Mouse (Mus musculus) neural tube, embryonic 14.5 days (tissue): Measurements from ENCODE around the gene Tstd1. TPM values are rescaled to one million over a fixed set of nuclear protein-coding genes. Genes with fewer than 3 reads are reported as not detected.

Source experiments
- ATAC-seq: fragments of 200-750 bp; cut with Nextera tagmentation; 2 replicates; pipeline ENCODE4 v1.8.0; 2017; ENCODE audit warnings: low read depth, mild to moderate bottlenecking, moderate TSS enrichment, moderate library complexity
- H3K27ac ChIP-seq: fragments of 300-500 bp; sonication (generic); 2 replicates; pipeline ENCODE4 v1.5.1; 2014; ENCODE audit warnings: low read depth, mild to moderate bottlenecking, control low read depth, low read length, moderate library complexity, mixed read lengths
- H3K27me3 ChIP-seq: fragments of 300-500 bp; sonication (generic); 2 replicates; pipeline ENCODE4 v1.6.1; 2014; ENCODE audit warnings: low read length; ENCODE audit not compliant: control insufficient read depth, insufficient read depth
- H3K36me3 ChIP-seq: fragments of 300-500 bp; sonication (generic); 2 replicates; pipeline ENCODE4 v1.6.1; 2014; ENCODE audit warnings: low read length, mixed read lengths; ENCODE audit not compliant: control insufficient read depth, insufficient read depth
- H3K4me1 ChIP-seq: fragments of 300-500 bp; sonication (generic); 2 replicates; pipeline ENCODE4 v1.6.1; 2014; ENCODE audit warnings: low read length; ENCODE audit not compliant: control insufficient read depth, insufficient read depth
- H3K4me2 ChIP-seq: fragments of 300-500 bp; sonication (generic); 2 replicates; pipeline ENCODE4 v1.6.1; 2014; ENCODE audit warnings: mild to moderate bottlenecking, low read depth, low read length, control low read depth
- H3K4me3 ChIP-seq: fragments of 300-500 bp; sonication (generic); 2 replicates; pipeline ENCODE4 v1.5.1; 2014; ENCODE audit warnings: low read depth, low read length, control low read depth, mixed read lengths
- H3K9ac ChIP-seq: fragments of 300-500 bp; sonication (generic); replicated peaks from 2 replicates; pipeline ENCODE4 v1.6.1; 2014; ENCODE audit warnings: low read depth, mild to moderate bottlenecking, control low read depth, low read length, mixed read lengths
- H3K9me3 ChIP-seq: fragments of 300-500 bp; sonication (generic); 2 replicates; pipeline ENCODE4 v1.6.1; 2016; ENCODE audit warnings: low read length; ENCODE audit not compliant: control insufficient read depth
- WGBS: fragments of 180-500 bp; shearing (Covaris S2); extraction: QIAGEN DNeasy Blood & Tissue Kit; methylation state at CpG from one replicate; pipeline ENCODE4 v1.1.7; 2014; 5-methylcytosine and 5-hydroxymethylcytosine counted together
- polyA plus RNA-seq: library from polyadenylated mRNA; unstranded; fragments of >200 nt; fragmentation: Nextera tagmentation; extraction: Ambion mirVana; gene quantifications from 2 replicates; pipeline ENCODE4 v1.2.1, GENCODE M21; 2014

The Tstd1 gene
- polyA plus RNA-seq, 1 experiment from 2014 or later: 3.8 TPM

DNA sequence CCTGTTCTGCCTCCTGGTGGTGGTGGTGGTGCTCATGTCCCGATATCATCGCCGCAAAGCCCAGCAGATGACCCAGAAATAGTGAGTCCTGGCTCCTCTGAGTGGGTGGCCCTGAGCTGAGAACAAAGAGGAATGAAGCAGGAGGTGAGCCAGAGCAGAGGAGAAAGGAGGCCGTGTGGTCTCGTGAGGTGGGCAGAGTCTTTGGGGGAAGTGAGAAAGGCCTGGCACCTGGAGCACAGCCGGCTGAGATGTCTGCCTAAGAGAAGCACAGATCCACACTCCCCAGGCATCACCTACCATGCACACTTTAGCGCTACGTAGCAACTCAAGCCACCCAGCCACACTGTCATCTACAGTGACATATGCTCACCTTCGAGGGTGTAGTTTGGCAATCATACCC, 33.5 kb upstream of the Tstd1 start:
- no peaks in the 10 kb centered on the region for H3K27me3 ChIP-seq
- no peak overlapping the region for H3K4me2 ChIP-seq
- H3K36me3 ChIP-seq: no peaks in the 10 kb centered on the region
- H3K9me3 ChIP-seq: no peaks in the 10 kb centered on the region
- H3K4me1 ChIP-seq: 0 out of 2 replicates have a peak, but pooled peaks cover 2% of the 10 kb centered on the region
- no peak for ATAC-seq
- no peak overlapping the region for H3K4me3 ChIP-seq
- H3K9ac ChIP-seq: no peak overlapping the region
- no peak overlapping the region for H3K27ac ChIP-seq
- WGBS: 70% methylated on average over 9 of the region's 9 CpGs

DNA sequence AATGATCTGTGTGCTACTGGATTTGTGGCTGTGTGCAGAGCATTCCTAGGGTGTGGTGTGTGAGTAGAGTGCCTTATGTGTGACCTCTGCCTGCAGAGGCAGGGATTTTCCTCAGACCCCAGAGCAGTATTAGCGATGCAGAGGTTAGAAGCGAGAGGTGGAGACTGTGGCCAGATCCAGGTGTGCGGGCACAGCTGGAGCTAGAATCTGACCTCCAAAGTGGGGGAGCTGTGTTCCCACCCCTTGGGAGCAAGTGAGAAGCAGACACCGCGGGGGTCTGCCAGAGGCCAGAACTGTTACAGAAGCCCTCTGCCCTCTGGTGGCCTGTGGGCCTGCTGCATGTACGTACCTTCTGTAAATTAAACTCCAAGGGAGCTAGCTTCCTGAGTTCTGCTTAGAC, 31.6 kb upstream of the Tstd1 start:
- Histone ChIP-seq H3K9me3 (no peaks in the 10 kb centered on the region), H3K4me1 (no peaks in the 10 kb centered on the region), H3K9ac (no peak overlapping the region), H3K4me2 (no peak overlapping the region), H3K4me3 (no peak overlapping the region), H3K36me3 (no peaks in the 10 kb centered on the region), H3K27ac (no peak overlapping the region), H3K27me3 (no peaks in the 10 kb centered on the region)
- WGBS: 19% methylated on average over 6 of the region's 6 CpGs
- no peak for ATAC-seq

DNA sequence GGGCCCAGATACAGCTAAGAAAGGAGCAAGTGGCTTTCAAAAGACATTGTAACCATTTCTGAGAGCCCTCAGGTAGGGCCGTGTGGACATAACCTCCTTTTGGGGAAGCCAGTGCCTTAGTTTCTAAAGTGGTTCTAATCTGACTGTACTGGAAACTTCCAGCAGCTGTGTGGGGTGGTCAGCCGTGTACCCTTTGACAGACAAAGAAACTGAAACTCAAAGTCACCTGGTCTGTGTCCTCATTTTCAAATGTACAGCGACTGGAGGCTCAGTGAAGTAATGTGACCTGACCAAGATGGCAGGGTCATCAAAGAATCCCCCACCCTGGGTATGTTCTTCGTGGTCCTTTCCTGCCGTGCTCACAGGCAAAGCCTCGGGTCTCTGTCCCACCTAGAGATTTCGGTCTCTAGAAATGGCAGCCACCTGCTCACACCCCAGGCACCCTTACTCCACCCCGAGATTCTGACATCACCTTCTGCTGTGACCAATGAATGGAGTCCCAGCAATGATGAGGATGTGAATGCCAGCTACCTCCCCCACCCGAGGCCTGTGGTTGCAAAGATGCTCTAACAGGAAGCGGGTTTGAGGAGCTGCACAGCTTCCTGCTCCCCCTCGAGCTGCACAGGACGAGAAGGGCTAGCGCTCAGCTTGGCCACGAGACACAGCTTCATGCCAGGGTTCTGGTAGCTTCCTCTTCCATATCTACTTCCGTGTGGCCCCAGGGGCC, 30.1 kb upstream of the Tstd1 start, which contains the start of gene Arhgap30:
Gene Arhgap30 (plus strand): TSS at position 579 of the 727 bp plus-strand sequence.
- WGBS: 86% methylated on average over 15 of the region's 15 CpGs
- no peak within 1 kb of the TSS for H3K4me2 ChIP-seq
- no peaks in the 10 kb centered on the region for H3K4me1 ChIP-seq
- H3K27me3 ChIP-seq: no peaks in the 10 kb centered on the region
- H3K36me3 ChIP-seq: no peaks in the 10 kb centered on the region
- H3K9ac ChIP-seq: no peak within 1 kb of the TSS
- no peak within 1 kb of the TSS for H3K27ac ChIP-seq
- ATAC-seq: no peak
- no peaks in the 10 kb centered on the region for H3K9me3 ChIP-seq
- no peak within 1 kb of the TSS for H3K4me3 ChIP-seq

DNA sequence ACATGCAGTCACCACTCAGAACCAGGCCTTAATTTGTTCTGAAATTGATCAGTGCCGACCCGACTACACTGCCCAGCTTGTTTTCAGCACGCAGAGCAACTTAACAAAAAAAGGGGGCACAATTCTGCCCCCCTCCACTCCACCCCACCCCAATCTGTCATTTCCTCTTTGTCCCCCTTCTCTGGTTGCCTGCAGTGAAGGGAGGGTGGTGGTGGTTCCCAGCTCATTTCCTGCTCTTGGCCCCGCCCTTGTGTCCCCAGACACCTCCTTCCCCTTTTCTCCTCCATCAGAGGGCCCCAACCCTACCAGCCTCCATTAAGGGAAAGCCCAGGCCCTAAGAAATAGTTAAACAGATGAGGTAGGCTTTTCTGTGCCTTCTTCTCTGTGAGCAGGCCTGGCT, 28.6 kb upstream of the Tstd1 start:
- Histone ChIP-seq H3K9me3 (no peaks in the 10 kb centered on the region), H3K27ac (no peak overlapping the region), H3K4me3 (no peak overlapping the region), H3K4me2 (no peak overlapping the region), H3K4me1 (no peaks in the 10 kb centered on the region), H3K36me3 (no peaks in the 10 kb centered on the region), H3K9ac (no peak overlapping the region), H3K27me3 (no peaks in the 10 kb centered on the region)
- WGBS: 90% methylated on average over 4 of the region's 4 CpGs
- ATAC-seq: no peak

DNA sequence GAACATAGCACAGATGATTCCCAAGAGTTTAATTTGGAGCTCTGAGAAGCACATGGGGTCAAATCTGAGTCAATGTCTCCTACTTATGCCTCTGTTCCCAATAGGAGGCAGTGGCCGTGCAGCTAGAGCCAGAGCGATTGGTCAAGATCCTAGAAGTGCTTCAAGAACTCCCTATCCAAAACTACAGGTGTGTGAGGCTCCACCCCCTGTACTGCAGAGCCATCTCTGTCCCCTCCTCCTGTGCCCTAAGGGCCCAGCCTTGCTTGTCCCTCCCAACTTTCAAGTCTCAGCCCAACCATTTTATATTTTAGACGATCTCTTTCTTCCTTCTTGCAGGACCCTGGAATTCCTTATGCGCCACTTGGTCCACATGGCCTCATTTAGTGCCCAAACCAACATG, 16.9 kb upstream of the Tstd1 start:
- H3K4me3 ChIP-seq: no peak overlapping the region
- H3K4me2 ChIP-seq: no peak overlapping the region
- no peak overlapping the region for H3K9ac ChIP-seq
- no peaks in the 10 kb centered on the region for H3K36me3 ChIP-seq
- no peaks in the 10 kb centered on the region for H3K27me3 ChIP-seq
- no peaks in the 10 kb centered on the region for H3K4me1 ChIP-seq
- ATAC-seq: no peak
- WGBS: 92% methylated on average over 4 of the region's 4 CpGs
- no peaks in the 10 kb centered on the region for H3K9me3 ChIP-seq
- H3K27ac ChIP-seq: no peak overlapping the region

DNA sequence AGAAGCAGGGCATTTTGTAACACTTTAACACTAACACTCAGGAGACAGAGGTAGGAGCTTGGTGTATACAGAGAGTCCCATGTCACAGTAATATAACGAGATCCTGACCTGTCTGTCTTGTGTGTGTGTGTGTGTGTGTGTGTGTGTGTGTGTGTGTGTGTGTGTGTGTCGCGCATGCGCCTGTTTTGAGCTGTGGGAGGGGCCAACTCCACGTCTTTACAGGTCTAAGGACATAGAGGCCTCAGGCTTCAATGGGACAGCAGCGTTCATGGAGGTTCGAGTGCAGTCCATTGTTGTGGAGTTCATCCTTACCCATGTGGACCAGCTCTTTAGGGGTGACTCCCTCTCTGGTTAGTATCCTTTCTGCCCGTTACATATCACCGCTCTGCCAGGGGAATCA, 15.7 kb upstream of the Tstd1 start:
- Histone ChIP-seq H3K36me3 (no peaks in the 10 kb centered on the region), H3K4me3 (no peak overlapping the region), H3K27me3 (no peaks in the 10 kb centered on the region), H3K9ac (no peak overlapping the region), H3K4me2 (no peak overlapping the region), H3K4me1 (no peaks in the 10 kb centered on the region), H3K27ac (no peak overlapping the region), H3K9me3 (no peaks in the 10 kb centered on the region)
- ATAC-seq: no peak
- 89% methylated on average over 9 of the region's 9 CpGs for WGBS

DNA sequence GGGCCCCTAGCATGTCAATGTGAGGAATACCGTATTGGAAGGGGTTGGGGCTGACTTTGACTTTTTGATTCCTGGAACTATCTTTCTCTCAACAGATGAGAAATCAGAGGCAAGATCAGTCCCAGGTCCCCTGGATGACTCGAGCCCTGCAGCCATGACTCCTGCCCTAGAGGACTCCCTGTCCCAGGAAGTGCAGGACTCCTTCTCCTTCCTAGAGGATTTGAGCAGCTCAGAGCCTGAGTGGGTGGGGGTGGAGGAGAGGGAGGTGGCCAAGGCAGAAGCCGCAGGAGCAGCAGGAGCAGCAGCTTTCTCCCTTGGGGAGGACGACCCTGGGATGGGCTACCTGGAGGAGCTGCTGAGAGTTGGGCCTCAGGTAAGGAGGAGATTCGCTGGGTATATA, 11.4 kb upstream of the Tstd1 start:
- Histone ChIP-seq H3K4me3 (no peak overlapping the region), H3K9me3 (no peaks in the 10 kb centered on the region), H3K36me3 (no peaks in the 10 kb centered on the region), H3K4me1 (no peaks in the 10 kb centered on the region), H3K4me2 (no peak overlapping the region), H3K27me3 (no peaks in the 10 kb centered on the region), H3K9ac (no peak overlapping the region), H3K27ac (no peak overlapping the region)
- no peak for ATAC-seq
- 75% methylated on average over 5 of the region's 5 CpGs for WGBS

DNA sequence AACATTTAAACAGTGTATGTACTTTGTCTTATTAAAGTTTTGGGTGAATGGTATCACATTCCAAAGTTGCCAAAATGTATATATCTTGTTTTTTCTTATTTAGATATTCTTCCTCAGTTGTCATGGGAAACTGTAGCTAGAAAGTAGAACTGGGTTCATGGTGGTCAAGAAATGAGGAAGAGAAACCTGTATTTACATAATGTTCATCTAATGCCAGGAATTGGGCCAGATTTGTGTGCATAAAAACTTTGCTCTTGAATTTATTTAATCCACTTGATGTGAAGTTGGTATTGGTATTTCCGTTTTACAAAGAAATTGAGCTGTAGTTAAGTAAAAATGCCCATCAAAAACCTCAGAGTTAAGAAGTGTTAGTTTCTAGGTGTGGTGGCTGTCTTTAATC, 8.4 kb upstream of the Tstd1 start:
- Histone ChIP-seq H3K36me3 (peaks cover 2% of the 10 kb centered on the region; the same call in 1 of the 2 replicates), H3K27me3 (no peaks in the 10 kb centered on the region), H3K4me1 (peaks cover 16% of the 10 kb centered on the region), H3K9me3 (no peaks in the 10 kb centered on the region), H3K4me3 (no peak overlapping the region), H3K27ac (no peak overlapping the region), H3K4me2 (no peak overlapping the region), H3K9ac (no peak overlapping the region)
- 93% methylated on average over 1 of the region's 1 CpGs for WGBS
- no peak for ATAC-seq

DNA sequence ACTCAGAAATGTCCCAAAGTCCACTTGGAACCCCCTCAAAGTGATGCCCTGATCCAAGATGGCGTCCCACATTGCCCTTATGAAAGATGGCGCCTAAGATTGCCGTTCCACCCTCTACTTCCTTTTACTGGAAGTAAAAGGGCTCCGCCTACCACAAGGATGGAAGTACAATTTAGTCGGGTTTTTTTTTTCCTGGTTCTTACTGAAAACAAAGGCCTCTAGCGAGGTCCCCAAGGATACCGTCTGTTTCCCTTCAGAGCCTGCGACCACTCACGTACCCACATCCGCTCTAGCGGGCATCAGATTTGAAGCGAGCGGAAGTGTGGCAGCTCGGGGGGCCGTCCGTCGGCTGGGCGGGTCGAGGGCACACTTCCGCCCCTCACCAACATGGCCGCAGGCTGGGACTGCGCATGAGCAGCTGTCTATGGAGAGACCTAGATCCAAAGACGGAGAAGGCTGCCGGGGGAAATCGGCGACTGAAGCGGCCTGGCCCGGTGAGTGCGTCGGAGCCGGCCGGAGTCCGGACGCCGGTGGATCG, 7.7 kb upstream of the Tstd1 start, which contains the start of gene Usf1:
Gene Usf1 (plus strand): TSS at position 367 of the 538 bp plus-strand sequence.
- Histone ChIP-seq H3K36me3 (peaks cover 7% of the 10 kb centered on the region; the same call in 1 of the 2 replicates), H3K9ac (peak within 1 kb of the TSS; percentile 99), H3K4me1 (peaks cover 16% of the 10 kb centered on the region), H3K9me3 (no peaks in the 10 kb centered on the region), H3K4me3 (peak within 1 kb of the TSS; percentile 71), H3K4me2 (peak within 1 kb of the TSS; percentile 52), H3K27ac (peak within 1 kb of the TSS; percentile 76), H3K27me3 (no peaks in the 10 kb centered on the region)
- peak; percentile 97 for ATAC-seq
- under 1% methylated on average over 35 of the region's 36 CpGs for WGBS
